Mouse (Mus musculus) hindbrain, embryonic 13.5 days (tissue): ENCODE results near the gene Abcc2. TPM values are rescaled to one million over a fixed set of nuclear protein-coding genes. Genes with fewer than 3 reads are reported as not detected.

ENCODE experiments used
- ATAC-seq: fragments of 200-750 bp; cut with Nextera tagmentation; 2 replicates; pipeline ENCODE4 v1.8.0; 2017; ENCODE audit warnings: moderate TSS enrichment; ENCODE audit not compliant: low FRiP score
- H3K27ac ChIP-seq: fragments of 300-500 bp; sonication (generic); 2 replicates; pipeline ENCODE4 v1.5.1; 2015; ENCODE audit warnings: inconsistent platforms, mild to moderate bottlenecking, moderate library complexity
- H3K27me3 ChIP-seq: fragments of 300-500 bp; sonication (generic); 2 replicates; pipeline ENCODE4 v1.6.1; 2015; ENCODE audit warnings: mild to moderate bottlenecking, inconsistent platforms
- H3K36me3 ChIP-seq: fragments of 300-500 bp; sonication (generic); 2 replicates; pipeline ENCODE4 v1.6.1; 2015; ENCODE audit warnings: mild to moderate bottlenecking, inconsistent platforms
- H3K4me1 ChIP-seq: fragments of 300-500 bp; sonication (generic); replicated peaks from 2 replicates; pipeline ENCODE4 v1.6.1; 2015; ENCODE audit warnings: inconsistent platforms
- H3K4me2 ChIP-seq: fragments of 300-500 bp; sonication (generic); 2 replicates; pipeline ENCODE4 v1.6.1; 2015; ENCODE audit warnings: inconsistent platforms, mild to moderate bottlenecking, moderate library complexity
- H3K4me3 ChIP-seq: fragments of 300-500 bp; sonication (generic); 2 replicates; pipeline ENCODE4 v1.5.1; 2015; ENCODE audit warnings: mild to moderate bottlenecking, inconsistent platforms
- H3K9ac ChIP-seq: fragments of 300-500 bp; sonication (generic); 2 replicates; pipeline ENCODE4 v1.6.1; 2015; ENCODE audit warnings: mild to moderate bottlenecking, inconsistent platforms
- H3K9me3 ChIP-seq: fragments of 300-500 bp; sonication (generic); 2 replicates; pipeline ENCODE4 v1.6.1; 2016; ENCODE audit warnings: inconsistent platforms
- WGBS: fragments of 180-500 bp; shearing (Covaris S2); methylation state at CpG from one replicate; pipeline ENCODE4 v1.1.7; 2015; 5-methylcytosine and 5-hydroxymethylcytosine counted together
- polyA plus RNA-seq: library from polyadenylated mRNA; unstranded; fragments of >200 nt; fragmentation: Nextera tagmentation; extraction: Ambion mirVana; gene quantifications from 2 replicates; pipeline ENCODE4 v1.2.1, GENCODE M21; 2015

The Abcc2 gene
- polyA plus RNA-seq, 1 experiment from 2014 or later: 0.19 TPM

- H3K4me3 ChIP-seq: no peak overlapping the region
These were observed 94.0 kb downstream of the Abcc2 start for GRCm38 (mm10) chr19:43875996-43876395.

GRCm38 (mm10) chr19:43877364-43877763 lies 95.4 kb downstream of the Abcc2 start:
- no peak overlapping the region for H3K9ac ChIP-seq
- H3K9me3 ChIP-seq: no peaks in the 10 kb centered on the region
- H3K27me3 ChIP-seq: 0 out of 2 replicates have a peak, but pooled peaks cover 2% of the 10 kb centered on the region
- WGBS: 76% methylated on average over 8 of the region's 8 CpGs
- ATAC-seq: no peak
- H3K27ac ChIP-seq: no peak overlapping the region
- H3K4me1 ChIP-seq: peaks cover 53% of the 10 kb centered on the region
- peak overlapping the region; percentile 82 for H3K4me2 ChIP-seq
- no peak overlapping the region for H3K4me3 ChIP-seq
- H3K36me3 ChIP-seq: peaks cover 24% of the 10 kb centered on the region

More at GRCm38 (mm10) chr19:43875996-43876395, 94.0 kb downstream of the Abcc2 start:
- Histone ChIP-seq H3K4me1 (peaks cover 53% of the 10 kb centered on the region), H3K9me3 (no peaks in the 10 kb centered on the region), H3K4me2 (no peak overlapping the region), H3K9ac (no peak overlapping the region), H3K27ac (no peak overlapping the region), H3K27me3 (0 out of 2 replicates have a peak, but pooled peaks cover 2% of the 10 kb centered on the region), H3K36me3 (peaks cover 38% of the 10 kb centered on the region)
- WGBS: 27% methylated on average over 2 of the region's 2 CpGs
- no peak for ATAC-seq

GRCm38 (mm10) chr19:43878111-43879092 lies 96.4 kb downstream of the Abcc2 start:
- H3K9ac ChIP-seq: peak overlapping the region; percentile 80
- peak overlapping the region; percentile 65 for H3K4me3 ChIP-seq
- H3K27me3 ChIP-seq: 0 out of 2 replicates have a peak, but pooled peaks cover 2% of the 10 kb centered on the region
- H3K9me3 ChIP-seq: no peaks in the 10 kb centered on the region
- peaks cover 63% of the 10 kb centered on the region for H3K4me1 ChIP-seq
- no peak for ATAC-seq
- H3K4me2 ChIP-seq: peak overlapping the region; percentile 82
- WGBS: 5% methylated on average over 17 of the region's 17 CpGs
- H3K36me3 ChIP-seq: peaks cover 14% of the 10 kb centered on the region
- peak overlapping the region; percentile 90 for H3K27ac ChIP-seq

- Histone ChIP-seq H3K9me3 (no peaks in the 10 kb centered on the region), H3K4me1 (peaks cover 65% of the 10 kb centered on the region), H3K36me3 (peaks cover 4% of the 10 kb centered on the region), H3K27me3 (0 out of 2 replicates have a peak, but pooled peaks cover 2% of the 10 kb centered on the region), H3K9ac (peak overlapping the region; percentile 80), H3K4me2 (peak overlapping the region; percentile 82), H3K4me3 (peak overlapping the region; percentile 65), H3K27ac (peak overlapping the region; percentile 90)
- peak; percentile 89 for ATAC-seq
- 1% methylated on average over 41 of the region's 41 CpGs for WGBS
These were observed 97.6 kb downstream of the Abcc2 start for GRCm38 (mm10) chr19:43879401-43880212.

- Histone ChIP-seq H3K27me3 (0 out of 2 replicates have a peak, but pooled peaks cover 2% of the 10 kb centered on the region), H3K4me1 (peaks cover 59% of the 10 kb centered on the region), H3K9me3 (no peaks in the 10 kb centered on the region), H3K4me2 (no peak overlapping the region), H3K4me3 (no peak overlapping the region), H3K27ac (no peak overlapping the region), H3K9ac (no peak overlapping the region), H3K36me3 (no peaks in the 10 kb centered on the region)
- ATAC-seq: no peak
- 13% methylated on average over 3 of the region's 3 CpGs for WGBS
These were observed 98.4 kb downstream of the Abcc2 start for GRCm38 (mm10) chr19:43880420-43880819.

- no peak for ATAC-seq
- no peak overlapping the region for H3K4me3 ChIP-seq
- H3K9ac ChIP-seq: no peak overlapping the region
- peaks cover 49% of the 10 kb centered on the region for H3K4me1 ChIP-seq
- H3K27me3 ChIP-seq: 0 out of 2 replicates have a peak, but pooled peaks cover 2% of the 10 kb centered on the region
- no peak overlapping the region for H3K4me2 ChIP-seq
- no peak overlapping the region for H3K27ac ChIP-seq
- H3K36me3 ChIP-seq: no peaks in the 10 kb centered on the region
- 88% methylated on average over 7 of the region's 7 CpGs for WGBS
- H3K9me3 ChIP-seq: no peaks in the 10 kb centered on the region
These were observed 99.6 kb downstream of the Abcc2 start for GRCm38 (mm10) chr19:43881615-43882014.

- Histone ChIP-seq H3K27ac (peak overlapping the region; percentile 62), H3K4me2 (peak overlapping the region; percentile 42), H3K36me3 (no peaks in the 10 kb centered on the region), H3K9me3 (no peaks in the 10 kb centered on the region), H3K27me3 (0 out of 2 replicates have a peak, but pooled peaks cover 2% of the 10 kb centered on the region), H3K4me3 (peak overlapping the region; percentile 19), H3K9ac (peak overlapping the region; percentile 51; the same call in 1 of the 2 replicates), H3K4me1 (peaks cover 36% of the 10 kb centered on the region)
- WGBS: 21% methylated on average over 18 of the region's 18 CpGs
- no peak for ATAC-seq
These were observed 101.0 kb downstream of the Abcc2 start for GRCm38 (mm10) chr19:43882895-43883573.

GRCm38 (mm10) chr19:43884668-43885498 lies 102.9 kb downstream of the Abcc2 start:
- H3K27ac ChIP-seq: no peak overlapping the region
- 69% methylated on average over 13 of the region's 13 CpGs for WGBS
- no peak overlapping the region for H3K4me3 ChIP-seq
- ATAC-seq: no peak
- peaks cover 17% of the 10 kb centered on the region for H3K4me1 ChIP-seq
- no peaks in the 10 kb centered on the region for H3K9me3 ChIP-seq
- no peak overlapping the region for H3K9ac ChIP-seq
- no peaks in the 10 kb centered on the region for H3K36me3 ChIP-seq
- H3K27me3 ChIP-seq: 0 out of 2 replicates have a peak, but pooled peaks cover 2% of the 10 kb centered on the region
- H3K4me2 ChIP-seq: no peak overlapping the region

GRCm38 (mm10) chr19:43886371-43887099 lies 104.5 kb downstream of the Abcc2 start:
- H3K4me2 ChIP-seq: no peak overlapping the region
- H3K4me1 ChIP-seq: peaks cover 12% of the 10 kb centered on the region
- no peaks in the 10 kb centered on the region for H3K27me3 ChIP-seq
- WGBS: 87% methylated on average over 12 of the region's 12 CpGs
- no peak overlapping the region for H3K4me3 ChIP-seq
- H3K36me3 ChIP-seq: no peaks in the 10 kb centered on the region
- no peak overlapping the region for H3K9ac ChIP-seq
- ATAC-seq: no peak
- no peaks in the 10 kb centered on the region for H3K9me3 ChIP-seq
- H3K27ac ChIP-seq: no peak overlapping the region

GRCm38 (mm10) chr19:43887242-43887641 lies 105.2 kb downstream of the Abcc2 start:
- WGBS: 84% methylated on average over 5 of the region's 5 CpGs
- no peak for ATAC-seq
- Histone ChIP-seq H3K27ac (no peak overlapping the region), H3K36me3 (no peaks in the 10 kb centered on the region), H3K4me1 (peaks cover 12% of the 10 kb centered on the region), H3K4me2 (no peak overlapping the region), H3K4me3 (no peak overlapping the region), H3K27me3 (no peaks in the 10 kb centered on the region), H3K9ac (no peak overlapping the region), H3K9me3 (no peaks in the 10 kb centered on the region)
